Mouse (Mus musculus) heart, postnatal 0 days (tissue): ENCODE data around the gene Kcnk10. TPM values are rescaled to one million over a fixed set of nuclear protein-coding genes. Genes with fewer than 3 reads are reported as not detected.
A peak's percentile ranks its signal among the peaks of the same experiment; 100 is the strongest.

Experiments used
- ATAC-seq: fragments of 200-750 bp; cut with Nextera tagmentation; 2 replicates; pipeline ENCODE4 v1.8.0; 2017; ENCODE audit warnings: low read depth, moderate number of reproducible peaks, moderate library complexity; ENCODE audit not compliant: insufficient read depth
- DNase-seq: peaks from one replicate; pipeline ENCODE4 v3.0.0-alpha.2; 2016; ENCODE audit warnings: low spot score
- H3K27ac ChIP-seq: fragments of 300-500 bp; sonication (generic); 2 replicates; pipeline ENCODE4 v1.5.1; 2014; ENCODE audit warnings: low read depth, mild to moderate bottlenecking
- H3K27me3 ChIP-seq: fragments of 300-500 bp; sonication (generic); 2 replicates; pipeline ENCODE4 v1.6.1; 2014; ENCODE audit warnings: low read length, mixed read lengths; ENCODE audit not compliant: control insufficient read depth, insufficient read depth
- H3K36me3 ChIP-seq: fragments of 300-500 bp; sonication (generic); replicated peaks from 2 replicates; pipeline ENCODE4 v1.6.1; 2014; ENCODE audit warnings: low read length, mixed read lengths; ENCODE audit not compliant: control insufficient read depth, insufficient read depth
- H3K4me1 ChIP-seq: fragments of 300-500 bp; sonication (generic); 2 replicates; pipeline ENCODE4 v1.6.1; 2014; ENCODE audit warnings: antibody characterized with exemption; ENCODE audit not compliant: control insufficient read depth, insufficient read depth
- H3K4me2 ChIP-seq: fragments of 300-500 bp; sonication (generic); 2 replicates; pipeline ENCODE4 v1.6.1; 2014; ENCODE audit warnings: low read depth, mild to moderate bottlenecking, low read length, moderate library complexity
- H3K4me3 ChIP-seq: fragments of 300-500 bp; sonication (generic); 2 replicates; pipeline ENCODE4 v1.5.1; 2014; ENCODE audit warnings: low read depth, low read length
- H3K9ac ChIP-seq: fragments of 300-500 bp; sonication (generic); replicated peaks from 2 replicates; pipeline ENCODE4 v1.6.1; 2014; ENCODE audit warnings: low read depth, low read length, mixed read lengths
- H3K9me3 ChIP-seq: fragments of 300-500 bp; sonication (generic); replicated peaks from 2 replicates; pipeline ENCODE4 v1.6.1; 2016; ENCODE audit warnings: low read length; ENCODE audit not compliant: control insufficient read depth
- CTCF ChIP-seq: IDR thresholded peaks from 2 replicates; pipeline ENCODE4 v1.5.1; 2016; ENCODE audit warnings: antibody characterized with exemption, control low read depth, low read depth
- EP300 ChIP-seq: IDR thresholded peaks from 2 replicates; pipeline ENCODE4 v1.6.1; 2016; ENCODE audit warnings: antibody characterized with exemption, low read depth
- WGBS: fragments of 180-500 bp; shearing (Covaris S2); extraction: QIAGEN DNeasy Blood & Tissue Kit; methylation state at CpG from one replicate; pipeline ENCODE4 v1.1.7; 2014; 5-methylcytosine and 5-hydroxymethylcytosine counted together
- polyA plus RNA-seq: library from polyadenylated mRNA; unstranded; fragments of >200 nt; fragmentation: Nextera tagmentation; extraction: Ambion mirVana; gene quantifications from 2 replicates; pipeline ENCODE4 v1.2.1, GENCODE M21; 2015
- total RNA-seq: library from RNA; depleted of rRNA; stranded (reverse); fragments of >200 nt; gene quantifications from 2 replicates; pipeline ENCODE4 v1.2.3, GENCODE M21; 2014; ENCODE audit warnings: low replicate concordance

The Kcnk10 gene
- total and polyA plus RNA-seq, 2 experiments from 2014 or later, result not detected

DNA sequence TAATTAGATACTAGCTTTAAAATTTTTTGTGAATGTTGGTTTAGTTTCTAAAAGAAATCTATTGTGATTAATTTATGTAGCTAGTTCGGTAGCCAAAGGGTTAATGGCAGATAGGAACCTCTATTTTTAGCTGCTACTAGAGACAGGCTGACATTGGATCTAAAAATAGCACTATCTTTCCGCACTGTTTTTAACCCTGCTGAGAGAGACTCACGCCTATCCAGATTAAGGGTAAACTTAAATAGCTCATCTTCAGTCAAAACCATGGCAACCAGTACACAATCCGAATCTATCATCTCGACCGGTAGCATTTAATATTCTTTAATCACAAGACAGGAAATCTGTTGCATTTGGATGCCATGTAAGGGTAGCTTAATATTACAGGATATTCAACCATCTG is 24.0 kb upstream of the Kcnk10 start:
- DNase-seq, result peak; percentile 84
- Histone ChIP-seq H3K36me3 (no peaks in the 10 kb centered on the region), H3K4me2 (0 out of 2 replicates have a peak overlapping the region, but pooled peaks have one; percentile 15), H3K4me1 (peaks cover 6% of the 10 kb centered on the region), H3K27me3 (no peaks in the 10 kb centered on the region), H3K9ac (no peak overlapping the region), H3K27ac (no peak overlapping the region), H3K9me3 (peaks cover 8% of the 10 kb centered on the region; the same call in 1 of the 2 replicates), H3K4me3 (no peak overlapping the region)
- TF ChIP-seq EP300 (0 out of 2 replicates have a peak, but pooled peaks have one; percentile 38), CTCF (no peak)
- WGBS, result 4% methylated on average over 6 of the region's 6 CpGs
- peak; percentile 75 for ATAC-seq

DNA sequence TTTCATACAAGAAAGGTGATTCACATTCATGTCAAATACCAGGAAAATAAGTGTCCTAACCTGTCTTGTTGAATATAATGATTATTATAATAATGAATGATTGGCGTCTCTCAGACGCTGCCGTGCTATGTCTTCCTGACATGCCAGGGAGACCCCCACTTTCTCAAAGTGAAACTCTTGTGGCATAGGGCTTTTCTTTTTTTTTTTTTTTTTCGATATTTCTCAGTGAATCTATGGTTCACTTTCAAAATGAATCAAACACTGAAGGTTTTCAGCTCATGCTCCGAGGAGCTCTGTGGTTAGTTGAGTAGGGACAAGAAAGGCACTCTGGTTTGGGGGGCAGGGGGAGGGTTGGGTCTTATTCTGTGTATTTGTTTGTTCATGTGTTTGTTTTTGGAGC is 22.8 kb upstream of the Kcnk10 start:
- 89% methylated on average over 5 of the region's 5 CpGs for WGBS
- H3K4me2 ChIP-seq, result no peak overlapping the region
- TF ChIP-seq EP300, result no peak
- TF ChIP-seq CTCF, result no peak
- H3K4me3 ChIP-seq, result no peak overlapping the region
- no peaks in the 10 kb centered on the region for H3K36me3 ChIP-seq
- H3K9me3 ChIP-seq, result peaks cover 8% of the 10 kb centered on the region; the same call in 1 of the 2 replicates
- H3K4me1 ChIP-seq, result peaks cover 6% of the 10 kb centered on the region
- H3K27me3 ChIP-seq, result no peaks in the 10 kb centered on the region
- no peak overlapping the region for H3K27ac ChIP-seq
- DNase-seq (no peak), ATAC-seq (no peak)
- no peak overlapping the region for H3K9ac ChIP-seq

DNA sequence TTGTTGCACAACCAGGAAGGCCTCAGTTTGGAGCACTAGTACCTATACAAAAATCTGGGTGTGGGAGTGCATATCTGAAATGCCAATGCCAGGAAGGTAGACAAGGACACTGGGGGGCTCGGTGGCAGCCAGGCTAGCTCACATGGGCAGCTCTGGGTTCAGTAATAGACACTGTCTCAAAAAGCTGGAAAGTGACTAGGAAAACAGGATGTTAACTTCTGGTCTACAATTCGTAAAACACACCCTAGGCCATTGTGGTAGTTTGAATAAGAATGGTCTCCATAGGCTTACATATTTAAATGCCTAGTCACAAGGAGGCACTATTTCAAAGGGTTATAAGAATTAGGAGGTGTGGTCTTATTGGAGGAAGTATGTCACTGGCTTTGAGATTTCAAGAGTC is 12.9 kb upstream of the Kcnk10 start:
- H3K4me1 ChIP-seq, result no peaks in the 10 kb centered on the region
- H3K9ac ChIP-seq, result no peak overlapping the region
- no peaks in the 10 kb centered on the region for H3K27me3 ChIP-seq
- no peak for ATAC-seq
- H3K4me2 ChIP-seq, result no peak overlapping the region
- H3K27ac ChIP-seq, result no peak overlapping the region
- no peak for TF ChIP-seq CTCF
- TF ChIP-seq EP300, result no peak
- 70% methylated on average over 2 of the region's 2 CpGs for WGBS
- H3K36me3 ChIP-seq, result no peaks in the 10 kb centered on the region
- no peak overlapping the region for H3K4me3 ChIP-seq
- DNase-seq, result no peak
- H3K9me3 ChIP-seq, result peaks cover 9% of the 10 kb centered on the region; the same call in 1 of the 2 replicates

DNA sequence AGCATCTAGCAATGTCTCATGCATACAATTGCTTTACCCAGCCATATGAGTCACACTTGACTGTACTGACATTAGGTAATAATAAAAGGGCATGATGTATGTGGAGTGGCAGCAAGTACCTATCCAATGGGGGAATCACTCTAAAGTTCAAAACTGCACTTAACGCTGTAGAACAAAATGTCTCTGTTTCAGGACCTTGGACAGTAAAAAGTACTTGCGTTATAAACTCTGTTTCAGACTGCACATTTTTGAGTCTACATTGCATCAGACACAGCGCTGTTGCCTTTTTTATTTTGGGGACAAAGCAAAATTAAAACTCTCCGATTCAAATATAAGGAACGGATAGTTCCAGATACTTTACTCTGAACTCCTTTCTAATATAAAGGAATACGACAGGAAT is 10.5 kb upstream of the Kcnk10 start:
- no peak overlapping the region for H3K4me3 ChIP-seq
- no peak overlapping the region for H3K9ac ChIP-seq
- DNase-seq, result peak; percentile 33
- no peak for ATAC-seq
- WGBS, result 52% methylated on average over 6 of the region's 6 CpGs
- H3K27me3 ChIP-seq, result no peaks in the 10 kb centered on the region
- H3K4me1 ChIP-seq, result no peaks in the 10 kb centered on the region
- H3K36me3 ChIP-seq, result no peaks in the 10 kb centered on the region
- TF ChIP-seq CTCF (no peak), EP300 (no peak)
- H3K4me2 ChIP-seq, result no peak overlapping the region
- peaks cover 9% of the 10 kb centered on the region; the same call in 1 of the 2 replicates for H3K9me3 ChIP-seq
- no peak overlapping the region for H3K27ac ChIP-seq

DNA sequence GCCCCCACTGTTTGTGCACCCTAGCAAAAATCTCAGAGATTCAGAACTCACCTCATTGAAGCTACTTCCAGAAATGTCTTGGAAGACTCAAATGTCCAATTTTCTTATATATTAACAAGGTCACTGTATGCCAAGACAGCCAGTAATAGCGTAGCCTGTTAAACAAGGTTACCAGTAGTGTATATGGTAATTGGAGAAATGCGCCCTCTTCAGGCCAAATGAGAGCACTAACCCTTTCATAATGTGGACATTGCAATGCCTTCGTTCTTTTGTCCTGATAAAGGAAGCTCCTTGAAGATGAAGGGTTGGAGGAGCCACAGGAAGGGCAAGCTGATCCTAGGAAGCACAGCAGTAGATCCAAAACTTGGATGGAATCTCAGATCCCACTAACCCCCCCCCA is 7.2 kb upstream of the Kcnk10 start:
- ATAC-seq (no peak), DNase-seq (no peak)
- Histone ChIP-seq H3K9ac (no peak overlapping the region), H3K27me3 (no peaks in the 10 kb centered on the region), H3K4me1 (no peaks in the 10 kb centered on the region), H3K36me3 (no peaks in the 10 kb centered on the region), H3K27ac (no peak overlapping the region), H3K4me3 (no peak overlapping the region), H3K4me2 (no peak overlapping the region), H3K9me3 (no peaks in the 10 kb centered on the region)
- WGBS, result 34% methylated on average over 3 of the region's 3 CpGs
- no peak for TF ChIP-seq EP300
- peak; percentile 34 for TF ChIP-seq CTCF

DNA sequence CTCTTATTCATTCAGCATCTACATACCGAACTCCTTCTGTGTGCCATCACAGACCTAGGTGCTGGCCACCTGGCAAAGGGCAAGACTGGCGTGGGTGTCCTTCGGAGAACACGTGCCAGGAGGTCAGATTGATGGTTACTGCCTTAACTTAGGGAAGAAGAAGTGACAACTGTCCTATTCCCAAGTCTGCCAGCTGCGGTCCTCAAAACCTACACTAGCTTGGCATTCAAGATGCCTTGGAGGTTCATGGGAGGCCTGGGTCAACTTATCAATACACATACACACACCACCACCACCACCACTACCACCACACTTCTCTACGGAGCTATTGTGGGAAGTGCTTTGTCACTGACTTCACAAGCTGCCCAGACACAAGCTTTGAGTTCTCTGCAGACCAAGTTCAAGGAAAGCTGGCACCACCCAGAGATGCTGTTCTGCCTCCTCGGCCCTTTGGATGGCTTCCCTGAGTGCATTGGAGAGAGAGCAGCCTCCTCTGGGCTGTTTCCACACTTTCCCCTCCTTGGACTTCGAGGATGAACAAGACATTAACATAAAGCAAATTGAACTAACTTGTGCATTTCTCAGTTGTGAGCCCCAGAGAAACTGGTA is 2.1 kb downstream of the Kcnk10 start:
- DNase-seq (no peak), ATAC-seq (no peak)
- Histone ChIP-seq H3K27me3 (peaks cover 68% of the 10 kb centered on the region), H3K9me3 (no peaks in the 10 kb centered on the region), H3K4me1 (peaks cover 3% of the 10 kb centered on the region; the same call in 1 of the 2 replicates), H3K27ac (no peak overlapping the region), H3K36me3 (no peaks in the 10 kb centered on the region), H3K4me3 (no peak overlapping the region), H3K4me2 (no peak overlapping the region), H3K9ac (no peak overlapping the region)
- 70% methylated on average over 8 of the region's 8 CpGs for WGBS
- TF ChIP-seq EP300, result no peak
- no peak for TF ChIP-seq CTCF
